Mouse (Mus musculus) intestine, embryonic 15.5 days (tissue): ENCODE measurements at regions not wholly inside any gene's neighbourhood (a gene's known extent, or its start where the extent isn't known, plus 50 kb on each side); places are given as distances from the start of the nearest gene placed in this dataset.

Experiments used
- ATAC-seq: fragments of 200-750 bp; cut with Nextera tagmentation; 2 replicates; pipeline ENCODE4 v1.8.0; 2017; ENCODE audit warnings: moderate TSS enrichment, moderate library complexity
- H3K27ac ChIP-seq: fragments of 300-500 bp; sonication (generic); 2 replicates; pipeline ENCODE4 v1.5.1; 2015; ENCODE audit warnings: mild to moderate bottlenecking, inconsistent platforms
- H3K27me3 ChIP-seq: fragments of 300-500 bp; sonication (generic); replicated peaks from 2 replicates; pipeline ENCODE4 v1.6.1; 2015; ENCODE audit warnings: inconsistent platforms
- H3K36me3 ChIP-seq: fragments of 300-500 bp; sonication (generic); 2 replicates; pipeline ENCODE4 v1.6.1; 2015; ENCODE audit warnings: inconsistent platforms
- H3K4me1 ChIP-seq: fragments of 300-500 bp; sonication (generic); replicated peaks from 2 replicates; pipeline ENCODE4 v1.6.1; 2015; ENCODE audit warnings: inconsistent platforms
- H3K4me2 ChIP-seq: fragments of 300-500 bp; sonication (generic); replicated peaks from 2 replicates; pipeline ENCODE4 v1.6.1; 2015; ENCODE audit warnings: mild to moderate bottlenecking, inconsistent platforms
- H3K4me3 ChIP-seq: fragments of 300-500 bp; sonication (generic); replicated peaks from 2 replicates; pipeline ENCODE4 v1.5.1; 2015; ENCODE audit warnings: inconsistent platforms
- H3K9ac ChIP-seq: fragments of 300-500 bp; sonication (generic); 2 replicates; pipeline ENCODE4 v1.6.1; 2015; ENCODE audit warnings: inconsistent platforms
- H3K9me3 ChIP-seq: fragments of 300-500 bp; sonication (generic); 2 replicates; pipeline ENCODE4 v1.6.1; 2016; ENCODE audit warnings: inconsistent platforms
- WGBS: fragments of 180-500 bp; shearing (Covaris S2); methylation state at CpG from one replicate; pipeline ENCODE4 v1.1.7; 2015; 5-methylcytosine and 5-hydroxymethylcytosine counted together

DNA sequence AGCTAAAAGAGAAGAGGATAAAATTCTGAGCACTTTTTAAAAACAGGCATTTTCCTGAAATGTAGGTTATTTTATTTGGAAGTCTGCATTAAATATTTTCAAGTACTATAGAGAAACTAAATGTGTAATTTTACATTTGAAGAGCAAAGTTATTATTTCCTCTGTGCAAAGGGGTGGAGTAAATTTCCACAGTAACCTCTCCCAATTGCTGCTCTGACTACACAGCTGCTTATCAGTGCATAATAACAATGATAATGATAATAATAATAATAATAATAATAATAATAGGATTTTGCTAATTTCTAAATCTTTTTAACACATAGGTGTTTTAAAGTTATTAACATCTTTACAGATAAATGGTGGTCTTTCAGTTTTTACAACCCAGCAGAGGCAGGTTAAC is 258.5 kb downstream of the Gm10295 start:
- H3K27ac ChIP-seq, result no peak overlapping the region
- no peak overlapping the region for H3K4me2 ChIP-seq
- H3K4me1 ChIP-seq, result no peaks in the 10 kb centered on the region
- H3K9ac ChIP-seq, result no peak overlapping the region
- no peaks in the 10 kb centered on the region for H3K9me3 ChIP-seq
- H3K27me3 ChIP-seq, result no peaks in the 10 kb centered on the region
- no peak for ATAC-seq
- H3K36me3 ChIP-seq, result no peaks in the 10 kb centered on the region
- H3K4me3 ChIP-seq, result no peak overlapping the region

DNA sequence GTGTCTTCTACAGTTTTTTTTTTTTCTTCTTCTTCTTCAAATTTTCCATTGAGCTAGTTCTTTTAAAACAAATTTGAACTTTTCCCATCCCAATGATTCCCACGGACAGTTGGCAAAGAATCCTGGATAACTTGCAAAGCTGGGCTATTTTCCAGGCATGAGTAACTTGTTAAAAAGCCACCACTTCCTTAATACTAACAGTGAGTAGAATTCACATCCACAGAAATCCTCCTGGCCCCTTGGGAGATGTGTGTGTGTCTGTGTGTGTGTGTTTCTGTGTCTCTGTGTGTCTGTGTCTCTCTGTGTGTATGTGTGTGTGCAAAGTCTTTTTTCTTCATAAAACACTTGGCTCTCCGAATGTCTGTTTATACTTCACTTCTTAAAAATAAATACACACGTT is 259.0 kb downstream of the Gm10295 start:
- ATAC-seq, result no peak
- no peak overlapping the region for H3K4me2 ChIP-seq
- H3K4me1 ChIP-seq, result no peaks in the 10 kb centered on the region
- H3K9ac ChIP-seq, result no peak overlapping the region
- no peak overlapping the region for H3K4me3 ChIP-seq
- no peak overlapping the region for H3K27ac ChIP-seq
- H3K36me3 ChIP-seq, result no peaks in the 10 kb centered on the region
- H3K27me3 ChIP-seq, result no peaks in the 10 kb centered on the region
- whole genome bisulfite sequencing, result 36% methylated on average over 3 of the region's 3 CpGs
- H3K9me3 ChIP-seq, result no peaks in the 10 kb centered on the region

DNA sequence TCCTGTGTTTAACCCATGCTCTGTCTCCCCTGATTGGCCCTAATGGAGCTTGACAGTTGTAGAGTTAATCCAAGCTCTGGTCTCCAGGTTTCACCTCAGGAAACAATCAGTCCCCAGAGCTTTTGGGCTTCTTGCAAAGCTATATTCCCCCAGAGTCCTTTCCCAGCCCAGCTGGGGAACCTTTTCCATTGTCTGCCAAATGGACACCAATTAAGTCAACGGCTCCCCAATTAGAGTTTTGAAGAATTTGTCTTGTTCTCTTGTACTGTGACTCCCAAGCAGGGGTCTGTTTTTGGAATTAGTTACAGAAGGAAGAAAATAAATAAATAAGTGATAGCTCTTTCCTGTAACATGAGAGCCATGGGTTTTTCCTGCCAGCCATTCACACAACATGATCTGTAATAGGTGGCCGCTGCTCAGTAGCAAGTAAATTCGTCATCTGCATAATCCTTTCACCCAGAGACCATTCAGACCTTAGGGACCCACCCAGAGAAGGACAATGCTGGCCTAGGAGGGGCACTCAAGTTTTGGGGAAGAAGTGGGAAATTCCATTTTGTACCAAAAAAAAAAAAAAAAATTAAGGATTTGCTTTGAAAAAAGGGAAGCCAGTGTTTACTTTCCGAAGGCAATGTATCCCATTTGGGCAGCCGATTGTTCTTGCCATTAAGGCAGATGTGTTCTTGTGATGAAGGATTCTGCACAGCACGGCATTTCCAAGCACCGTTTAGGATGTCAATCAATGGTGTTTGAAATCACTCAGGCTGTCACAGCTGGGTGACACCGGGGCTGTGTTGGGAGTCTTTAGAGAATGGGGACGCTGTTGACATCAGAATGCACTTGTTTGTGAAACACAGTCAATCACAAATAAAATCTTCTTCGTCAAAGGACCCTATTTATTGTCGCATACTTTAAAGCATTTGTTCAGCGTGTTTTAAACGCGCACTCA is 286.6 kb downstream of the Gm10295 start:
- Histone ChIP-seq H3K9me3 (no peaks in the 10 kb centered on the region), H3K4me2 (no peak overlapping the region), H3K27me3 (no peaks in the 10 kb centered on the region), H3K4me1 (no peaks in the 10 kb centered on the region), H3K9ac (no peak overlapping the region), H3K27ac (no peak overlapping the region), H3K4me3 (no peak overlapping the region), H3K36me3 (no peaks in the 10 kb centered on the region)
- no peak for ATAC-seq
- 44% methylated on average over 14 of the region's 14 CpGs for WGBS

DNA sequence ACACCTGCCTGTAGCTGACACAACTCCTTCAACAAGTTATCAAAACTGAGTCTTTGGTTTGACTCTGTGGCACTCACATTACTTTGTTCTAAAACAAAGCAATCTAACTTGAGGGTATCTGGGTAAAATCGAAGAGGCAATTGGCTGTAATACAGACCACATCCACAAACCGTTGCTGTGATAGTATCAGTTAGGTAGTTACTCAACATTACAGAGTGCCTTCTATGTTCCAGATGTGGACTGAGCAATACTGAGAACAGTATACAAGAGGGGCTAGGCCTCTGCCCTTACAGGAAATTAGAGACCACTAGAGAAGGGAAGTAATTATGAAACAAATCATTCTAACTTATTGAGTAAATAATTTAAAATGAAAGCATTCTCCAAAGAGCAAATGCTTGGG is 300.5 kb downstream of the Gm10295 start:
- Histone ChIP-seq H3K4me2 (no peak overlapping the region), H3K9ac (no peak overlapping the region), H3K27me3 (no peaks in the 10 kb centered on the region), H3K4me1 (no peaks in the 10 kb centered on the region), H3K27ac (no peak overlapping the region), H3K9me3 (no peaks in the 10 kb centered on the region), H3K4me3 (no peak overlapping the region), H3K36me3 (no peaks in the 10 kb centered on the region)
- ATAC-seq, result no peak
- 65% methylated on average over 2 of the region's 2 CpGs for WGBS

DNA sequence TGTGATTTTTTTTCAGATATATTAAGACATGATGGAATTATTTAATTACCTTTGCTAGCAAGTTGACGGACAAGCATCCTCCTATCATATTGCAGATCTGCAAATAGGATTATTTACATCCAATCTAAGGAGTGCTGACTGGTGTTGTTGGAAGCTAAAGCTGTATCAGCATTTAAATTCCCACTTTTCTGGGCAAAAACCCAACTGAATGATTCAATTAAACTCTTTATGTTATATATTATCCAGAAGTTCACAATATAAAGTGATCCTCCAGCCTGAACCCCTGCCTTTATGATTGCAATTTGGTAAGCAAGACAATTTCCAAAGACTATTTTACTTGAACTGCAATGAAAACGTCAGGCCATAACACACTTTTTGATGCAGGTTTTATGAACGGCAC is 304.1 kb downstream of the Gm10295 start:
- no peak overlapping the region for H3K27ac ChIP-seq
- H3K4me3 ChIP-seq, result no peak overlapping the region
- H3K27me3 ChIP-seq, result no peaks in the 10 kb centered on the region
- no peaks in the 10 kb centered on the region for H3K9me3 ChIP-seq
- no peak overlapping the region for H3K4me2 ChIP-seq
- H3K9ac ChIP-seq, result no peak overlapping the region
- no peaks in the 10 kb centered on the region for H3K4me1 ChIP-seq
- no peak for ATAC-seq
- WGBS, result 54% methylated on average over 3 of the region's 3 CpGs
- H3K36me3 ChIP-seq, result no peaks in the 10 kb centered on the region

DNA sequence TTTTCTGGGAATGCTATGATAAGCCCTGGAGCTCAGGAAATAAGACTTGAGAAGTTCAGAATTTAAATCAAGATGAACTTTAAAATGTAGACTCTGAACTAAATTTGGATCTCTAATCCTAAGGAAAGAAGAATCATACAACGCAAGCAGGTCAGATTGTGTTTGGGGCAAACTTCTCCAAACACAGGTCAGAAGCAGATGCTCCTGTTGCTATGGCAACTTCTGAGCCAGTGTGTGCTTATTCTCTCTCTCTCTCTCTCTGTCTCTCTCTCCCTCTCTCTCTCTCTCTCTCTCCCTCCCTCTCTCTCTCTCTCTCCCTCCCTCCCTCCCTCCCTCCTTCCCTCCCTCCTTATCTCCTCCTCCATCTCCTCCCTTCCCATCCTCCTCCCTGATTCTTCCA is 304.7 kb downstream of the Gm10295 start:
- Histone ChIP-seq H3K27ac (no peak overlapping the region), H3K4me3 (no peak overlapping the region), H3K9ac (no peak overlapping the region), H3K27me3 (no peaks in the 10 kb centered on the region), H3K36me3 (no peaks in the 10 kb centered on the region), H3K4me1 (no peaks in the 10 kb centered on the region), H3K4me2 (no peak overlapping the region), H3K9me3 (no peaks in the 10 kb centered on the region)
- 65% methylated on average over 1 of the region's 1 CpGs for WGBS
- ATAC-seq, result no peak

DNA sequence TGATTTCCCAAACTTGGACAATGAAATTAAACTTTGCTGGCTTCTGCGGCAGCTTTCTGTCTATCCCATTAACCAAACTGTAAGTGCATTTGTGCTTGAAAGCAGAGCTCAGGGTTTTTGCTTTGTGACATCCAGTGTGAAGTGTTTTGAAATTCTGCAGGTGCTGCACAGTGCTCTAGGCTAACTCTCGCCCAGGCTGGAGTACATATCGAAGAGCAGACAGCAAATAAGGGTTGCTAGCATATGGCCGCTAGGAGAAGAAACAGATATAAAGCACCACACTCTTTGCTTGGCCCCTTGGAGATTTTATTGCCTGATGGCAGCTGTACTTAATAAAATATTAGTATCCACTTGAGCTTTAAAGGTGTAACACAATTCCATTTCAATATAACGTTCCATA is 307.5 kb downstream of the Gm10295 start:
- no peak overlapping the region for H3K4me2 ChIP-seq
- H3K9ac ChIP-seq, result no peak overlapping the region
- no peak for ATAC-seq
- H3K4me1 ChIP-seq, result no peaks in the 10 kb centered on the region
- no peaks in the 10 kb centered on the region for H3K9me3 ChIP-seq
- no peaks in the 10 kb centered on the region for H3K36me3 ChIP-seq
- H3K4me3 ChIP-seq, result no peak overlapping the region
- no peaks in the 10 kb centered on the region for H3K27me3 ChIP-seq
- 53% methylated on average over 5 of the region's 5 CpGs for WGBS
- no peak overlapping the region for H3K27ac ChIP-seq

DNA sequence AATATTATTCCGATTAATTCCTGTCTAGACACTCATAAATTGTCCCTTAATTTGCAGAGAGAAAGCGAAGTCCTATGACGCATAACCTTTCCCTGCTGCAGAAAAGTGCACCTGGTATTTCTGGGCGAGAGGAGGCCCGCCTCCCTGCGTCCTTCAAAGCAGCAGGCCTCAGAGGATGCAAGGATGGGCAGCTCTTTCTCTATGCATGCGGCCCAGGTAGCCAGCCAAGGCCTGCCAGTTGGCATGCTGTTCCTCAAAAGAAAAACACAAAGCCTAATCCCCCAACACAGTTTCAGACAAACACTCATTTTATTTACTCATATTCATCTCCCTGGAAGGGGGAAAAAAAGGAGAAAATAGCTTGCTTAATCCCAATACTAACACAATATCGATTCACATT is 308.2 kb downstream of the Gm10295 start:
- WGBS, result 59% methylated on average over 8 of the region's 8 CpGs

DNA sequence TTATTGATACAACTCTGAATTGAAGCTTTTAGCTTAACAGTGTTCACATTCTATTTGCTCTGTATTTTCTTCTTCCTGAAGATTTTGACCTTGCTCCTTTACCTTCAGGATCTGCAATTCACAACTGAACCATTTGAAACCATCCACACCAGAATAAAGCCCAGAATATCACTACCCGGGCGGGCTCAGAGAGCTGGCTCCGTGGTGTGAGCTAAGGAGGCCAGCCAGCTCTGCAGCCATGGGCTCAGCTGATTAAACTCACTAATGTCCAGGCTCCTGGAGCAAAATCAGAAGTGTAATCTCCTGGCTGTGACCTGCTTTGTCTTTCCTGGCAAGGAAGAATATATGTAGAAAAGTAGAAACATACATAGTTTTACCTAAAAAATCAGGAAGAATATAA is 309.9 kb downstream of the Gm10295 start:
- ATAC-seq, result no peak
- Histone ChIP-seq H3K9me3 (no peaks in the 10 kb centered on the region), H3K9ac (no peak overlapping the region), H3K4me3 (no peak overlapping the region), H3K27me3 (no peaks in the 10 kb centered on the region), H3K4me1 (0 out of 2 replicates have a peak, but pooled peaks cover 3% of the 10 kb centered on the region), H3K4me2 (no peak overlapping the region), H3K27ac (no peak overlapping the region), H3K36me3 (no peaks in the 10 kb centered on the region)
- 78% methylated on average over 3 of the region's 3 CpGs for WGBS

More for the DNA sequence above, 308.2 kb downstream of the Gm10295 start:
- no peaks in the 10 kb centered on the region for H3K36me3 ChIP-seq
- no peak for ATAC-seq
- H3K4me2 ChIP-seq, result no peak overlapping the region
- H3K27me3 ChIP-seq, result no peaks in the 10 kb centered on the region
- no peaks in the 10 kb centered on the region for H3K4me1 ChIP-seq
- no peak overlapping the region for H3K4me3 ChIP-seq
- no peak overlapping the region for H3K9ac ChIP-seq
- no peaks in the 10 kb centered on the region for H3K9me3 ChIP-seq
- no peak overlapping the region for H3K27ac ChIP-seq

DNA sequence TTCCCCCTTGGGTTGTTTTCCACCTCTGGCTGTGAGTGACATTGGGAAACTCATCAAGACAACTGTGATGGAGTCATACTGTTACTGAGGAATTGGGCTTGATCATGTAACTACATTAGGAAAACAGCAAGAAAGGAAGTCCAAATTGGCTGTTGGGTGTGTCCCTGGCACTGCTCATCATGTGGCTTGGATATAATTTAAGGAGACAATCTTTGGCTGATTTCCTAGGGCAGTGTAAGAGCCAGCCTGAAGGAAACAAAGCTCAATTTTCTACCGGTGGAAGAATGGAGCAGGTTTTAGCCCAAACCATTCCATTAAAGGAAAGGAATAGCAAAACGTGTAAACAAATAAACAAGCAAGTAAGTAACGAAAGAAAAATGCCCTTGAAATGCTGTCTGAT is 310.4 kb downstream of the Gm10295 start:
- 75% methylated on average over 3 of the region's 3 CpGs for WGBS
- ATAC-seq, result no peak
- Histone ChIP-seq H3K4me1 (0 out of 2 replicates have a peak, but pooled peaks cover 3% of the 10 kb centered on the region), H3K27me3 (no peaks in the 10 kb centered on the region), H3K9ac (no peak overlapping the region), H3K4me3 (no peak overlapping the region), H3K27ac (no peak overlapping the region), H3K9me3 (no peaks in the 10 kb centered on the region), H3K36me3 (no peaks in the 10 kb centered on the region), H3K4me2 (no peak overlapping the region)

DNA sequence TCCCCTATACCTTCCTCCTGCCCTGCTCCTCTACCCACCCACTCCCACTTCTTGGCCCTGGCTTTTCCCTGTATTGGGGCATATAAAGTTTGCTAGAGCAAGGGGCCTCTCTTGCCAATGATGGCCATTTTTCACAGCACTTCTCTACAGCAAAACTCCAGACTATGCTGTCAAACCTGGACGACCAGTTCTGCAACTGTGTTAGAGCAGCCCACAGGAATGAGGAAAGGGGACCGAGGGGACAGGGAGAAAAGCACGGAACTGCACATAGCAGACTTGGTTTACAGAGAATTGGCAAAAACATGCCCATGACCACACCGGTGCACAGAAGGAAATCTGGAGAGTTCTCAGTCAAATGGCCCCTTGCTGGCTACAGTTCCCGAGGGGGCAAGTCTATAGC is 312.7 kb downstream of the Gm10295 start:
- no peak overlapping the region for H3K4me2 ChIP-seq
- H3K4me1 ChIP-seq, result 0 out of 2 replicates have a peak, but pooled peaks cover 3% of the 10 kb centered on the region
- H3K27me3 ChIP-seq, result no peaks in the 10 kb centered on the region
- H3K9me3 ChIP-seq, result no peaks in the 10 kb centered on the region
- H3K36me3 ChIP-seq, result no peaks in the 10 kb centered on the region
- H3K9ac ChIP-seq, result no peak overlapping the region
- no peak overlapping the region for H3K27ac ChIP-seq
- H3K4me3 ChIP-seq, result no peak overlapping the region
- WGBS, result 71% methylated on average over 5 of the region's 5 CpGs
- ATAC-seq, result no peak

DNA sequence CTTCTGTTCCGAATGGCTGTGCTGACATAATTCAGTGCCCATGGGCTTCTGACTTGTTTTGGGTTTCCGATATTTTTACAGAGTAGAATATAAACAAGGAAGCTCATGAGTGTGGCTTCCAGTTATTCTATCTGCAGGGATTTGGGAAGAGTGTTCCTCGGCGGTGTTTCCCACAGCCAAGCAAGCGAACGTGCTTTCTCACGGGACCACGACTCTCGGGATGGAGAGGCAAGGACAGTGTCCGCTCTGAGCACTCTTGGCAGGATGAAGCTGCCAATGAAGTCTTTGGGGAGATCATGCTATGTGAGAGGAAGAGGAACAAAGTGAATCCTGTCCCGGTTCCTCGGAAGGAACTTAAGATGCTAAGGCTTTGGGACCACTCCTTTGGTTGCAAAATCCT is 318.2 kb downstream of the Gm10295 start:
- Histone ChIP-seq H3K4me1 (0 out of 2 replicates have a peak, but pooled peaks cover 3% of the 10 kb centered on the region), H3K27ac (no peak overlapping the region), H3K9ac (no peak overlapping the region), H3K36me3 (no peaks in the 10 kb centered on the region), H3K4me2 (no peak overlapping the region), H3K4me3 (no peak overlapping the region), H3K27me3 (no peaks in the 10 kb centered on the region), H3K9me3 (no peaks in the 10 kb centered on the region)
- 65% methylated on average over 12 of the region's 12 CpGs for WGBS
- ATAC-seq, result no peak
